Mouse (Mus musculus) yolk sac, embryonic 10.5 days (tissue): ENCODE results near the gene Map2k5.

Experiments used
- DNase-seq: peaks from one replicate; pipeline ENCODE4 v3.0.0-alpha.2; 2017; ENCODE audit warnings: low spot score

Gene Map2k5

GRCm38 (mm10) chr9:63123451-63124438 is 254.0 kb downstream of the Map2k5 start:
- peak; percentile 89 for DNase-seq

GRCm38 (mm10) chr9:63122161-63122833 is 255.4 kb downstream of the Map2k5 start:
- DNase-seq: no peak

DNA sequence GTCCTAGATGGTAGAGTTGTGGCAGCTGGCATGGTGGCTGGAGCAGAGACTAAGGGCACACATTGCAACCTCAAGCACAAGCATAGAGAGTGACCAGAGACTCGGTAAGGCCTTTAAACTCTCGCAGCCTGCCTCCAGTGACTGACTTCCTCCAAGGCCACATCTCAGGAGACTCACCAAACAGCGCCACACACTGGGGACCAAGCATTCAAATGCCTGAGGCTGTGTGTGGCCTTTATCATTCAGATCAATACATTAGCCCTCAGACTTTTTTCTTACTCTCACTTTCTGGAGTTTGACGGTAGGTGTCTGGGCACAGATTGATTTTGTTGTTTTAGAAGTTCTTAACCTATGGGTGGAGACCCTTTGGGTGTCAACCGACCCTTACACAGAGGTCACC is 259.3 kb downstream of the Map2k5 start:
- DNase-seq: no peak
